Mouse (Mus musculus) layer of hippocampus, adult 18-20 months (tissue): ENCODE results near the gene Olfr480. TPM values are rescaled to one million over a fixed set of nuclear protein-coding genes. Genes with fewer than 3 reads are reported as not detected.

Experiments
- DNase-seq, 2 experiments: peaks; one replicate each; pipeline ENCODE4 v3.0.0; 2022; ENCODE audit warnings: low spot score in 2 of 2
- long read RNA-seq: library from polyadenylated mRNA; stranded (forward); transcript quantifications from one replicate; pipeline ENCODE4 v2.0.0, GENCODE M21; 2021
- total RNA-seq, 2 experiments: library from RNA; stranded (reverse); gene quantifications; 2 replicates each; pipeline ENCODE4 v1.2.3; 2021

The Olfr480 gene
- total RNA-seq = not detected
- long read RNA-seq = 0 reads

DNA sequence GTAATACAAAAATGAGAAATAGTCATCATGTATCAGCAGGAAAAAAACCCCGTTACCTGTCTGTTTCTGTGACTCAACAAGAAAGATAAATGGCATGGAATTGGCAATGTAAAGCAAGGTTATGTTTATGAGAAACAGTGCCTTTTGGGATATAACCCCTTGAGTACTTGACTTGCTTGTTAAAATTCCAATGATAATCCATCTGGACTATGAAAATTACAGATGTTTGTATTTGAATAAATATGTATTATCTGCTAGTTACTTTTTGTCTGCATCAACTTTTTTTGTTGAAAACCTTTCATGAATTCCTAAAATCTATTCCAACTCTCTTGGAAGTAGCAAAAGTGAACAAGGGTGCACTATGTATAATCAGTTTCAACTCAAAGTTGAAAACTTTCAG is at the start of gene Olfr480:
Gene Olfr480 (minus strand): TSS at position 101 of the 400 bp plus-strand sequence.
- DNase-seq = no peak

DNA sequence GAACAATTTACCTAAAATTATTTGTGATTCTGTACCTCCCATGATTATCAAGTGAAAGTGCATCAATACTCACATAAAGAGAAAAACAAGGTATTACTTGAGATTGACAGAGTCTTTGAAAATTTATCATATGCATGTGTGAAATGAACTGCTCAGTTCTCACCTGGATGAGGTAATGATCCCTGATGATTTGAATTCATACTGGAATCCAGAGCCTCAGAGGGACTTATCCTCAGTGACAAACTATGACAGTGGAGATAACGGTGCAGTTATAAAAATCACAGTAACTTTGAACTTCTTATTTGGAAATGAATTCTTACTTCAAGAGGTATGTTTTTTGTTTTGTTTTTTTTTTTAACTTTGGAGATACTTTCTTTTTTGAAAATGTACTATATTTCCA is 33.4 kb upstream of the Olfr480 start, which contains the start of gene Olfr483:
Gene Olfr483 (plus strand): TSS at position 301 of the 400 bp plus-strand sequence.
- DNase-seq = no peak

DNA sequence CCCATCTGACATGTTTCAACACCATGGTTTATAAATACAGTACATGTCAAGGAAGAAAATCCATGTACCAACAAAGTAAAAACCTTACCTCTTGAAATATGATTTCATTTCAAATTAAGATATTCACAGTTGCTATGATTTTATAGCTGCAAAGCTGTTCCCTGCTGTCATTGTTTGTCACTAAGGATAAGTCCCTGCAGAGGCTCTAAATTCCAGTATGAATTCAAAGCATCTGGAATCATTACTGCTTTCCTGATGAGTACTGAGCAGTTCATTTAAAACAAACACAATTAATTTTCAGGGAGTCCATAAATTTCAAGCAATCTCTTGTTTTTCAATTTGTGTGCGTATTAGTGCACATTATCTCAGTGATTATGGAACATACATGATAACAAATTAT is 30.3 kb upstream of the Olfr480 start, which contains the start of gene Olfr482:
Gene Olfr482 (minus strand): TSS at position 101 of the 400 bp plus-strand sequence.
- DNase-seq = no peak

DNA sequence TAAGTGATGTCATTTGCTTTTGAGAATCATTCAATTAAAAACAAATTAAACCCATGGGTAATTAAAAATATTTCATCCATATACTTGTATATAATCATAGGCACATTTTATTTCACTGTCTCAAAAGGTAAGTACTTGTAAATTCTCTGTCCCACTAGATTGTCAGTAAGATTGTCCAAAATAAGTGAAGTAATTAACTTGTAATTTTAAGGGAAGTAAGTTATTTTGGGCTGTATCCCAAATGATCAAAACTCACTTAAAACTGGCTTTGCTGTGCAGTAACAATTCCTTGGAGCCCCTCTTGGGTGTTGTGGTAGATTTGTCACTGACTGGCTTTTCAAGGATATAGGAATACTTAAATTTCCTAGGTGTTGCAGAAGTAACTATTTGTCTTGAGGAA is 12.4 kb upstream of the Olfr480 start, which contains the start of gene Olfr481:
Gene Olfr481 (plus strand): TSS at position 301 of the 400 bp plus-strand sequence.
- DNase-seq = no peak

DNA sequence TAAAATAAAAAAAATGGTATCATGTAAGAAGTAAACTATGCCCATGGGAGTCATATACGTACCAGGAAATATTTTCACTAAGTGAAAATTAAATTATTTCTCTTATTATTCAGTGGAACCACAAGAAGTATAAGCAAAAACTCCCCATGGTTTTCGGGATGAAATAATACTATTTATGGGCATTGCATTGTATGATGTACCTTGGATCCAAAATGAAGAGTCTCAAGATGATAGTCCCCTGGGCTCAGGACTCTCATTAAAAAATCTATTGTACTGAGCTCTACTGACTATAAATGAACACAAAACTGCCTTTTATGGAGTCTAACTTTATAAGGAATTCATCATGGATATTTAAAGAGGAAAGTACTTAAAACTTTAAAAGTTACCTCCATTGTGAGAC is 16.8 kb downstream of the Olfr480 start, which contains the start of gene Olfr479:
Gene Olfr479 (plus strand): TSS at position 301 of the 400 bp plus-strand sequence.
- no peak for DNase-seq

DNA sequence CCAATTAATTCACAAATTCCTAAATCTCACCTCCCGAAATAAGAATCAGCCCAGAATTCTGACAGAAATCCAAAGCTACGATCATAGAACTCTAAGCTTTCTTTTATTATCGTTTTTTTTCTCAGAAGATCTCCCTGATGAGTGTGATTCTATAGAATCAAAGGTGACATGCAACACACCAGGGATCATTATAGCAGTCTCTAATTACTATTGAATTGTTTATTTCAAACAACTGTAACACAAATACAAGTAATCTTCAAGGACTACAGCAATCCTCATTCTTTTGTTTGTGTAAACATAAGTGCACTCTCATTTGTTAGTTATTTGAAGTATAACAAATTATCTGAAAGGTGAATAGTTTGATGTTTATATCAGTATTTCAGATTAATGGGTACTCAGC is 33.3 kb downstream of the Olfr480 start, which contains the start of gene Olfr478:
Gene Olfr478 (minus strand): TSS at position 101 of the 400 bp plus-strand sequence.
- DNase-seq = no peak

Other genes starting within 250 kb of the Olfr480 start
- not detected for gene Olfr469, start 241.8 kb downstream of the Olfr480 start, total RNA-seq
- gene Olfr470, start 219.9 kb downstream of the Olfr480 start, total RNA-seq = not detected
- not detected for gene Olfr472, start 169.4 kb downstream of the Olfr480 start, total RNA-seq
- gene Olfr473, start 136.9 kb downstream of the Olfr480 start, total RNA-seq = not detected
- gene Olfr474, start 112.7 kb downstream of the Olfr480 start, total RNA-seq = not detected
- gene Olfr476, start 102.5 kb downstream of the Olfr480 start, total RNA-seq = not detected
- not detected for gene Olfr477, start 80.7 kb downstream of the Olfr480 start, total RNA-seq
- gene Olfr478, start 33.4 kb downstream of the Olfr480 start, total RNA-seq = not detected
- not detected for gene Olfr479, start 16.7 kb downstream of the Olfr480 start, total RNA-seq
- not detected for gene Olfr481, start 12.5 kb upstream of the Olfr480 start, total RNA-seq
- 1 to 10 TPM; 2.1 TPM for gene Olfr482, start 30.2 kb upstream of the Olfr480 start, total RNA-seq
- not detected for gene Olfr483, start 33.5 kb upstream of the Olfr480 start, total RNA-seq
- gene Olfr484, start 60.1 kb upstream of the Olfr480 start, total RNA-seq = not detected
- not detected for gene Olfr485, start 92.5 kb upstream of the Olfr480 start, total RNA-seq
- not detected for gene Olfr486, start 105.4 kb upstream of the Olfr480 start, total RNA-seq
- not detected for gene Olfr487, start 147.3 kb upstream of the Olfr480 start, total RNA-seq
- gene Olfr488, start 191.0 kb upstream of the Olfr480 start, total RNA-seq = not detected
- not detected for gene Olfr490, start 221.6 kb upstream of the Olfr480 start, total RNA-seq
- not detected for gene Olfr491, start 246.1 kb upstream of the Olfr480 start, total RNA-seq